Mouse (Mus musculus) bone marrow macrophage, adult 2 months (primary cell): ENCODE measurements around the gene Gm20518.

ENCODE experiments used
- CTCF ChIP-seq: IDR thresholded peaks from 2 replicates; pipeline ENCODE4 v1.5.1; 2012; ENCODE audit warnings: low read depth, mild to moderate bottlenecking, low read length, moderate library complexity
- POLR2A ChIP-seq: IDR thresholded peaks from 2 replicates; pipeline ENCODE4 v1.6.1; 2012; ENCODE audit warnings: mild to moderate bottlenecking, low read depth, low read length, borderline replicate concordance

DNA sequence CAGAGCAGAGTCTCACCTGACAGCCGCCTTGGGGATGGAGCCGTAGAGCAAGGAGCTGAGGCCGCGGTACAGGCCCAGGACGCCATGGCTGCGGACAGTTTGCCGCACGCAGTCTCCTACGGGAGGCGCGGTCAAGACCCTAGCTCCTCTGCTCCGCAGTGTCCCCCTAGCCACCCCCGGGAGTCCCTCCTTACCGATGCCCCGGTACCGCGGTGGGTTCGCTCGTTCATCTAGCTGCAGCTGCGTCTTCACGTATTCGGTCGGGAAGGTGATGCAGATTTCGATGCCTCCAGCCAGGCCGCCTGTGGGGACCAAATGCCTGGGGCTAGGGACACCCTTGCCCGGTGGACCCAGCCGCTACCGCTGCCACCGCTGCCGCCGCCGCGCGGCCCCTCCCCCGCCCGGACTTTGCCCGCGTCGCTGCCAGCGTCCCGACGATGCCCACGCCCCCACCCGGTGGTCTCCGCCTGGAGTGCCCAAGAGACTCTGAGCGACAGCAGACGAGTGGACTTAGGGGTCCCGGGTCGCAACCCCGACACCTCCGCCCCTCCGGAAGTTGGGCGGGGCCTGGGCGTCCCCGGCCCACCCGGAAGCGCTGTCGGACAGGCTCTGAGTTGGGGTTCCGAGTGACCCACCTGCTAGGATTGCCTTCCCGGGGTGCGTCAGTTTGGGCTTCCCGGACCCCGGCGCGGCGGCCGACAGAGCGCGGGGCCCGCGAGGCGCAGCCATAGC is 36.0 kb upstream of the Gm20518 start:
- no peak for TF ChIP-seq CTCF
- no peak for TF ChIP-seq POLR2A
